Mouse (Mus musculus) R1 (cell line): ENCODE measurements at regions not wholly inside any gene's neighbourhood (a gene's known extent, or its start where the extent isn't known, plus 50 kb on each side); places are given as distances from the start of the nearest gene placed in this dataset.
"Not testable (repeated sequence)": the region's sequence is repeated elsewhere in the genome, so short reads cannot be mapped to it uniquely, and the experiment has no call there.

Source experiments
- DNase-seq: peaks from one replicate; pipeline ENCODE4 v3.0.0-alpha.2; 2018; ENCODE audit warnings: low read depth, low spot score

DNA sequence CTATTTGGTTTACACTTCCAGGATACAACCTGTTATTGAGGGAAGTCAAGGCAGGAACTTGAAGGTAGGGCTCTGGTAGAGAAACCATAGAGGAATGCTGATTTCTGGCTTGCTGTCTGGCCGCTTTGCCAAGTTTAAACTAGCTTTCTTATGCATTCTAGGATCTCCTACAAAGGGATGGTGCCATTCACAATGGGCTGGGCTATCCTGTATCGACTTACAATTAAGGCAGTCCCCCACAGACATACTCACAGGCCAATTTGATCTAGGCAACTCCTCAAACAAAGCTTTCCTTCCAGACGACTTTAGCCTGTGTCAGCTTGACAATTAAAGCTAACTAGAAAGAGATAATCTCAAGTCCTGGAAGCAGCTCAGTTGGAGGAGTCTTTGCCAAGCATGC lies 83.1 kb downstream of the Phlda1 start:
- peak; percentile 73 for DNase-seq

GRCm38 (mm10) chr10:111592416-111593149 lies 86.5 kb downstream of the Phlda1 start:
- peak; percentile 99 for DNase-seq

GRCm38 (mm10) chr10:111593280-111593679 lies 87.2 kb downstream of the Phlda1 start:
- DNase-seq, result no peak

DNA sequence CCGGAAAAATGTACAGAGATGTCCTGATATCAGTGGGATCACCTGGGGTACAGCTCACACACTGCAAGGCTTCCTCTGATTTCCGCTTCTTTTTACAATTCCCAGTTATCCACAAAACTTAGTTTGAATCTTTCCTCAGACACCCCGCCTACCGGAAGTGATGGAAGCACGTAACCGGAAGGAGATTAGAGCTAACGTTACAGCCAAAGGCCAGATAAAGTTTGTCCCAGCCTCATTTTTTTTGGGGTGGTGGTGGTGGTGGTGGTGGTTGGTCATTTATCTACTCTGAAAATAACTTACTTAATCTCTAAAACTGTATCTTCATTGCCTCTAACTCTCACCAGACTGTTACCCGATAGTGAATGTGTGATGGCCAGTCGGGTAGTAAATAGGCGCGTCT lies 88.1 kb downstream of the Phlda1 start:
- DNase-seq, result peak; percentile 56

DNA sequence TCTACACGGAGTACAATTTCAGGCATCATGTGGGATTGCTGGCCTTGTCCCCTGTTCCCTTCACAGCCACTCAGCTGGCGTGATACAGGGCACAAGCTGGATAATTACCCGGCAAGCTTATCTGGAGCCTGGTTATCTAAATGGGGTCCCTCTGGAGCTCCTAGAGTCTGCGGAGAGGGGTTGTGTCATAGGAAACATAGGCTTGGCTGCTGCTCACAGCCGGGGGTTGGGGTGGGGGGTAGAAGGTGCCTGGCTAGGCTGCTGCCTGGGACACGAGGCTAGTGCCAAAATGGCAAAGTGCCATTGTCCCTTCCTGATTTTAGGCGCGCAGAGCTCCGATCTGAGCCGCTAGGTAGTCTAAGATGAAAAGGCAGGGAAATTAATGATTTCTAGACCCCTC lies 88.6 kb downstream of the Phlda1 start:
- DNase-seq, result no peak

DNA sequence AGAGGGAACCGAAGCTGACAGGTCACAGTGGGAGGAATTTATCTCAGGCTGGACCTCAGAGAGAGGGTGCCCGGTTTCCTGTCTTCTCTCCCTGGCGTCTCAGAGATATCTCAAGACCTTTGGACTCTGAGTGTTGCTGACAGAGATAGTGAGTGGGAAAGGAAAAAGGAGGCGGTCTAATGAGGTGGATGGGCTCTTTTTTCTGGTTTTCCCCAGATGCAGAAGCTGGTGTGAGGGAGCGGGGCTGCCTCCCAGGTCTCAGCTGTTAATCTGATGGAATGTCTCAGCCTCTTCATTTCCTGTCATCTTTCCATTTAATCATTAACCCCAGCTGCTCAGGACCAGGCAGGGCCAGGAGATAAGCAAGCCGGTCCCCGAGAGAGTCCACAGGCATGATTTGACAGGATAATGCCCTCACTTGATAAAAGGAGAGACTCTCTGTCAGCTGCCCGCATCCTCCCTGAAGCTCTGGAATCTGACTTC lies 89.5 kb downstream of the Phlda1 start:
- no peak for DNase-seq

- DNase-seq, result no peak
Measured at GRCm38 (mm10) chr10:111598650-111599049, 92.6 kb downstream of the Phlda1 start.

DNA sequence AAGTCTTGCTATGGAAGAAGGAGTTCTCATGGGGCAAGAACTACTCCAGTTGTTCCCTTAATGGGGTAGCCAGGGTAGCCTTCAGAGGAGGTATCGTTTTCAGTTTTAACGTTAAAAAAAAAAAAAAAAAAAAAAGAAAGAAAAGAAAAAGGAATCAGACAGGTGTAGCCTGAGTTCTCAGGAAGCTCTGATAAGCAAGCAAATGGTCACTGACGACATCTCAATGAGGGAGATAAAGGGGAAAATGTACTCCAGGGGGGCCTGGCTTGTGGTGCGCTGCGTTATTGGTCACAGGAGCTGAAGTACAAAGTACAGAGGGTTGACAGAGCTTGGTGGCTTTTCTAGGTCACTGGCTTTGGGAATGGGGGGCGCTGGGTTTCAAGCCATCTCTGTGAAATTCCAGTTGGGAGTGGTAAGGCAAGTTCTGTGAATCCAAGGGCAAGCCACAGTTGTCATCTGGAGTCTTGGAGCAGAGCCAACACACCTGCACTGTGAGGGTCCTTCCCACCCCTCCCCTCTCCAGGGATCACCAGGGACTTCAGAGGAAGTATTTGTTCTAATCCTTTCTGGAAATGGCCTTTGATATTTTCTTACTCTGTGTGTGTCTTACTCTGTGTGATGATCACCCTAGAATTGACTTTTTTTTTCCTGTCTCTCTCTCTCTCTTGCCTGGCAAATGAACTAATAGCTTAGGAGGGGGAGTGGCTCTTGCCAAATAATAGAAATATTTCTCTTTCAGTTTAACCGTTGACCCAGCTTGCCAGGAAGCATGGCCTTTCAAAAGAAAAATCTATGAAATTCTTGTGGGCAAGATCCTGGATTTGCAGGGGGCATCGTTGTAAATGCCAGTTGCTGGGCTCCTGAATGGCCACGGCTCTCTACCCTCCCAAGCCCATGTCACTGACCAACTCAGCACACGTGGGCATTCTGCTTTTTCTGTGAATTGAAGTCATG lies 93.5 kb downstream of the Phlda1 start:
- peak; percentile 51 for DNase-seq

DNA sequence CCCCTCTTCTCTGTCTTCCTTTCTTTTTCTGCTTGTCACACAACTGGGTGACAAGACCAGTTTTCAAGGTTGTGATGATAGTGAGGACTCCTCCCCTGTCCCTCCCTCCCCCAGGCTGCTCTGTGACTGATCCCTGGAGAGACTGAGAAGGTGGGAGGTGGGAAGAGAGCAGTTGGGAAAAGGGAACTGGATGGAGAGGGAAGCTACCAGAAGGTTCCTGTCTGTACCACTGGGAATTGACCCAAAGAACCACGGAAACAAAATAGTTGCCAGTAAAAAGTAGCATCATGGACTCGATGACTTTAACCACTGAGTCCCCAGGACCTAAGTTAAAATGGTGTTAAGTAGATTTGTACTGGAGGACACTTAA lies 94.2 kb downstream of the Phlda1 start:
- no peak for DNase-seq

- DNase-seq, result no peak
Measured at GRCm38 (mm10) chr10:111600677-111601099, 94.6 kb downstream of the Phlda1 start.

DNA sequence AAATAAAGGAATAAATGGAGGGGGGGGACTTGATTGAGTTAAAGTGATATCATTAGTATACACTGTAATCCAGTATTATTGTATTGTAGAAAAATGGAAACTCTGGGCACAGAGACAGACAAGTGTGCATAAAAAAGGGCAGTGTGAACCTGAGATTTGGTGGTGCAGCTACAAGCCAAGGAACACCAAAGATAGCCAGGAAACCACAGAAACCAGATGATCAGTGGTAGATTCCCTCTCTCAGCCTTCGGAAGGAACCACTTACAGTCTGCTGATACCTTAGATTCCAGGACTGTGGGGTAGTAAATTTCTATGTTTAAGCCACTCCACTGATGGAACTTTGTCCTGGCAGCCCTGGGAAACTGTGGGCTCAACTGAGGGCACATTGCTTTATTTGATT lies 97.1 kb downstream of the Phlda1 start:
- DNase-seq, result no peak

- not testable (repeated sequence) for DNase-seq
Measured at GRCm38 (mm10) chr10:111607381-111607780, 101.3 kb downstream of the Phlda1 start.

GRCm38 (mm10) chr10:111608385-111609093 lies 102.5 kb downstream of the Phlda1 start:
- no peak for DNase-seq

- DNase-seq, result no peak
Measured at GRCm38 (mm10) chr10:111609889-111610288, 103.8 kb downstream of the Phlda1 start.

DNA sequence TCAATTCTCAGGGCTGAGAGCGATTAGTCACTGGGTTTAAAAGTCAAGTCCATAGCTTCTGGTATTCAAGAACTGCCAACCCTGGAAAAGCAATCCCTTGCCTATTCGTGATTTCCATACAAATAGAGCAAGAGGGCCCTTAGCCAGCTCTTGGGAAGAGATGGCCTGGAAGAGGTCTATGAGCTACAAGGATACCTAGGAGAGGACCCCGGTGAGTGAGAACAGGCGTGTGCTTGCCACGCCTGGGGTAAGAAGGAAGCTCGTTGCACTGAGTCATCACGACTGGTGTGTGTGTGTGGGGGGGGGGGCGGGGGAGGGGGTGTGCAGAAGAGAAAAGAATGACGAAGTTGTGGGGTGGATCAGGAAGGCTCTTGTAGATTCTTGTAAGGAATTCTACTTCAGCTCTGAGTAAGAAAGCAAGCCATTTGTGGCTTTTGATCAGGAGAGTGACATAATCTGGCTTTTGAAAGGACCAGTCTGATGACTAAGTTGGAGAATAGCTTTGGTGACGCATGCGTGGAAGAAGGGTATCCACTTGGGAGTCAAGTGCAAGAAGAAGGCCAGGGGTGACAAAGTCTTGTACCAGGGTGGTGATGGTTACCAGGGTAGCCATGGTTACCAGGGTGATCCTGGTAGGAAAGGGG lies 113.7 kb downstream of the Phlda1 start:
- DNase-seq, result peak; percentile 38

- no peak for DNase-seq
Measured at GRCm38 (mm10) chr10:111620927-111621676, 115.0 kb downstream of the Phlda1 start.

GRCm38 (mm10) chr10:111622789-111623188 lies 116.7 kb downstream of the Phlda1 start:
- no peak for DNase-seq

- peak; percentile 35 for DNase-seq
Measured at GRCm38 (mm10) chr10:111624021-111624420, 117.9 kb downstream of the Phlda1 start.

GRCm38 (mm10) chr10:111624624-111625023 lies 118.5 kb downstream of the Phlda1 start:
- peak; percentile 91 for DNase-seq

DNA sequence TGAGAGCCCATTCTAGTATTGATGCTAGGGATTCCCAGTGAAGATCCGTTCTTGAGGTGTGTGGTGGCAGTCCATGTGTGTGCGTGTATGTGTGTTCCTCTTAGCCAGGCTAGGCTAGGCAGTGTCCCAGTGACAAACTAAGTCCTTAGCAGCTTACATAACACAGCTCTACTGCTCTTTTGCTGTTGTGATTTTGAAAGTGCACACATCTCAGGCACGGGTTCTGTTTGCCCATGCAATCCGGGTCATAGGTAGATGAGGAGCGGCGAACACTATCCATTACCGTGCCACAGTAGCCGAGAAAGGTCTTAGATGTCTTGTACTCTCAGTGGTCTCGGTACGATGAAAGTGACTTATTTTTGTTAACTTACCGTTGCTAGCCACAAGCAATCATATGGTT lies 119.5 kb downstream of the Phlda1 start:
- DNase-seq, result no peak

- no peak for DNase-seq
Measured at GRCm38 (mm10) chr10:111626009-111626408, 119.9 kb downstream of the Phlda1 start.
